In the genomic region with DNA sequence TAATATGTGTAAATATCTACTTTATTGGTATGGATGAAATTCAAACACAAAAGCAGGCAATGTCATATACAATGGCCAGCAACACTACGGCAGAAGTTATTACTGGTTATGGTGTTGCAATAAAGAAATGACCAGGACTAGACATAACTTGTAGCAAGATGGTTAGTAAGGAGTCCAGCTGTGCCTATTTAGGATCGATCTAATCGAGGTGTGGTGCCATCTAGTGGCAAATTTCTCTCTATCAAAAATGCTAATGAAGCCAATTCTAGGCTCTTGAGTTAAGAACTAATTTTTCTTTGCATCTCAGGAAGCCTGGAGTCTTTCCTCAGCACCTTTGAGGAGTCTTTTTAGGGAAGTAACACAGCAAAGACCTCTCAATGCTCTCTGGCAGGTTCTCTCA, we compare ENCODE assay signal across 9 mouse cellular contexts.
A peak's percentile ranks its signal among the peaks of the same experiment; 100 is the strongest.
DNase-seq lines count a peak whose midpoint lies in the region; ATAC-seq and TF ChIP-seq lines count a peak whose summit lies in the region.
"Had no signal": no experiment of that assay in that cellular context is flagged by ENCODE, and none has a peak within 500 bp of the region (broad histone marks: within the 10 kb centered on the region; RNA-seq: fewer than 3 reads in every experiment).

No protein-coding gene starts in this region.

- no peak for TF ChIP-seq POLR2A in lung, adult 2 months (IDR thresholded peaks at IDR 0.05; ENCODE audit: borderline replicate concordance, extremely low read depth, low read depth, low read length)

- peak; percentile 13; the same call in 1 of the 2 replicates for TF ChIP-seq CTCF in lung, adult 2 months (IDR thresholded peaks at IDR 0.05; ENCODE audit: insufficient read depth, low read length)

- H3K4me3 ChIP-seq in lung, adult 2 months (replicated peaks; ENCODE audit: extremely low read depth, low read depth, low read length), result no peak overlapping the region
- H3K4me3 ChIP-seq: megakaryocyte, embryonic 14.5 days had no signal

- ATAC-seq in activated CD4-positive, CD25-positive, alpha-beta regulatory T cell, adult 4 months, result no peak

- H3K4me1 ChIP-seq in lung, adult 2 months (ENCODE audit: control insufficient read depth, insufficient read depth, low read length), result no peaks in the 10 kb centered on the region
- H3K4me1 ChIP-seq: megakaryocyte, embryonic 14.5 days had no signal

- intact Hi-C loops in heart, postnatal 25 days (cut with DNase I), result loop anchor here (2.0 kb wide), 1 partner anchor 236 kb away; no protein-coding TSS in a partner anchor

- WGBS in lung, adult 2 months, result 23% methylated on average over 3 of the region's 3 CpGs

- peak; percentile 19 to 40 for DNase-seq in heart, adult 9 months (ENCODE audit: low spot score in 2 of 2)
- DNase-seq in heart, postnatal 25 days (ENCODE audit: low spot score), result no peak
- peak; percentile 23 for DNase-seq in ES-CJ7 (ENCODE audit: low read depth, low spot score)
- peak; percentile 2 for DNase-seq in adrenal gland, postnatal 25 days
- DNase-seq in kidney, adult 18-20 months, result peak; percentile 10
- peak; percentile 5 for DNase-seq in lung, adult 2 months
- no peak for DNase-seq in spleen, postnatal 36 days (ENCODE audit: low spot score in 2 of 2)

Comparison
In these comparisons a context has a peak if more than half of its experiments do, and no peak if none do; other contexts are left out.
1. DNase-seq: peak in heart, adult 9 months (2 of 2), ES-CJ7 (single experiment), adrenal gland, postnatal 25 days (single experiment), kidney, adult 18-20 months (single experiment) and lung, adult 2 months (single experiment); none in heart, postnatal 25 days (single experiment) and spleen, postnatal 36 days (0 of 2).